38 mouse cellular contexts compared by ENCODE assay signal in genomic region chr3:108702789-108703188, GRCm38 (mm10). TPM values are rescaled to one million over a fixed set of nuclear protein-coding genes. Genes with fewer than 3 reads are reported as not detected.
"Had no signal": no experiment of that assay in that cellular context is flagged by ENCODE, and none has a peak within 500 bp of the region (broad histone marks: within the 10 kb centered on the region; RNA-seq: fewer than 3 reads in every experiment).

No protein-coding gene starts in this region.

- H3K27me3 ChIP-seq: limb, embryonic 12.5 days; limb, embryonic 13.5 days; limb, embryonic 15.5 days; liver, embryonic 12.5 days; liver, embryonic 13.5 days; liver, embryonic 15.5 days; lung, embryonic 15.5 days; midbrain, embryonic 12.5 days; midbrain, embryonic 13.5 days; neural tube, embryonic 12.5 days had no signal

- H3K4me2 ChIP-seq: limb, embryonic 12.5 days; limb, embryonic 13.5 days; limb, embryonic 15.5 days; liver, embryonic 11.5 days; liver, embryonic 12.5 days; liver, embryonic 13.5 days; liver, embryonic 15.5 days; lung, embryonic 14.5 days; lung, embryonic 15.5 days; midbrain, embryonic 12.5 days; midbrain, embryonic 13.5 days; neural tube, embryonic 12.5 days had no signal

- H3K4me3 ChIP-seq: limb, embryonic 10.5 days; limb, embryonic 12.5 days; limb, embryonic 13.5 days; limb, embryonic 15.5 days; liver, embryonic 12.5 days; liver, embryonic 13.5 days; liver, embryonic 15.5 days; lung, embryonic 15.5 days; megakaryocyte, embryonic 14.5 days; midbrain, embryonic 10.5 days; midbrain, embryonic 12.5 days; midbrain, embryonic 13.5 days; myocyte; neural tube, embryonic 12.5 days had no signal

- H3K9ac ChIP-seq: limb, embryonic 12.5 days; limb, embryonic 13.5 days; limb, embryonic 15.5 days; liver, embryonic 12.5 days; liver, embryonic 13.5 days; liver, embryonic 14.5 days; liver, embryonic 15.5 days; liver, postnatal 0 days; lung, embryonic 14.5 days; lung, embryonic 15.5 days; midbrain, embryonic 12.5 days; midbrain, embryonic 13.5 days; neural tube, embryonic 12.5 days had no signal

- ATAC-seq: liver, embryonic 12.5 days; liver, postnatal 0 days; lung, postnatal 0 days; midbrain, embryonic 13.5 days; midbrain, embryonic 16.5 days had no signal

- H3K27ac ChIP-seq: limb, embryonic 10.5 days; limb, embryonic 12.5 days; limb, embryonic 13.5 days; limb, embryonic 15.5 days; liver, embryonic 12.5 days; liver, embryonic 13.5 days; liver, embryonic 14.5 days; liver, embryonic 15.5 days; lung, embryonic 15.5 days; macrophage; midbrain, embryonic 10.5 days; midbrain, embryonic 12.5 days; midbrain, embryonic 13.5 days; neural tube, embryonic 12.5 days had no signal

- H3K9me3 ChIP-seq: limb, embryonic 10.5 days; limb, embryonic 12.5 days; limb, embryonic 13.5 days; limb, embryonic 15.5 days; liver, embryonic 12.5 days; liver, embryonic 13.5 days; liver, embryonic 15.5 days; lung, embryonic 15.5 days; megakaryocyte, embryonic 14.5 days; midbrain, embryonic 10.5 days; midbrain, embryonic 12.5 days; midbrain, embryonic 13.5 days; neural tube, embryonic 12.5 days had no signal

- H3K4me1 ChIP-seq: megakaryocyte, embryonic 14.5 days; midbrain, embryonic 12.5 days; midbrain, embryonic 13.5 days; neural tube, embryonic 12.5 days had no signal

- DNase-seq: left cerebral cortex, postnatal 4 days; liver; liver, embryonic 13.5 days; liver, postnatal 0 days; lung, adult 18-20 months; lung, adult 2 months; lung, embryonic 14.5 days; lung, postnatal 10 days; lung, postnatal 14 days; lung, postnatal 36 days; lung, postnatal 4 days; midbrain, embryonic 14.5 days had no signal

RNA-seq across cellular contexts. Expression of gene Aknad1, which starts 36.7 kb away (rescaled TPM):
- total RNA-seq: left cerebral cortex, adult 8-10 months; left cerebral cortex, postnatal 25 days; left cerebral cortex, postnatal 36 days; left cerebral cortex, postnatal 4 days; liver, adult 2 months; megakaryocyte progenitor cell, adult 5-6 weeks; midbrain, postnatal 0 days; monocyte, adult 5-6 weeks had no signal
- polyA plus RNA-seq: liver, adult 2 months; lung, embryonic 16.5 days; macrophage; midbrain, embryonic 10.5 days; midbrain, embryonic 13.5 days; midbrain, embryonic 14.5 days; midbrain, embryonic 16.5 days; midbrain, postnatal 0 days had no signal
